Mouse (Mus musculus) CH12.LX (cell line): ENCODE measurements at regions not wholly inside any gene's neighbourhood (a gene's known extent, or its start where the extent isn't known, plus 50 kb on each side); places are given as distances from the start of the nearest gene placed in this dataset.

Experiments used
- CHD2 ChIP-seq: IDR thresholded peaks from 2 replicates; pipeline ENCODE4 v1.6.1; 2011; ENCODE audit warnings: low read length, improper control_type of control experiment
- EP300 ChIP-seq: IDR thresholded peaks from 2 replicates; pipeline ENCODE4 v1.6.1; 2011; ENCODE audit warnings: low read length, improper control_type of control experiment
- ZNF384 ChIP-seq: IDR thresholded peaks from 2 replicates; pipeline ENCODE4 v1.6.1; 2012; ENCODE audit warnings: low read depth, low read length, improper control_type of control experiment, inconsistent platforms

- TF ChIP-seq EP300 (no peak), ZNF384 (no peak), CHD2 (no peak)
Observed at GRCm38 (mm10) chr13:53779150-53779549, 276.4 kb downstream of the Drd1 start.
